Mouse (Mus musculus): ENCODE measurements at regions not wholly inside any gene's neighbourhood (a gene's known extent, or its start where the extent isn't known, plus 50 kb on each side); places are given as distances from the start of the nearest gene placed in this dataset.

DNA sequence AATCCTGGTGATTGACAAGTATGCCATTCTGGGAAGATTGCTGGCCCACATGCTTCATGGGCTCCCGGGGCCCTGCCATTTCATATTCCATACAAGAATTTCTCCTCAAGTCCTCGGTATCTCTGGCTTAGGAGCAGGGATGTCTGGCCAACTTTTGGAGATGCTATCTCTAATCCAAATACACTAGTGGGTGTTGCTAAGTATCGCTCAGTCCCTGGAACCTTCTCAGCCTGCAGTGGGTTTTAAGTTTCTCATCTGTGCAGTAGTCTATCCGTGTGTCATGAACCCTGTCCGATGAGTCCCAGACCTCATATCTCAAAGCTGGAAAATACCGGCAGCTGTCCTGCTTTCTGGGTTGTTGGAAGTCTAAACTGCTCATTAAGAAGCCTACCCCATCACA is 198.9 kb downstream of the Zfp36l1 start:
- TF ChIP-seq CTCF (IDR thresholded peaks at IDR 0.05) (no peak), POLR2A (IDR thresholded peaks at IDR 0.05; ENCODE audit: insufficient read depth, low read depth, low read length) (no peak)

All from heart, adult 2 months (tissue).